Mouse (Mus musculus) erythroblast, embryonic 14.5 days (primary cell): ENCODE data around the gene Slco4a1. TPM values are rescaled to one million over a fixed set of nuclear protein-coding genes. Genes with fewer than 3 reads are reported as not detected.

Source experiments
- H3K27me3 ChIP-seq: 2 replicates; pipeline ENCODE4 v1.6.1; 2012; ENCODE audit warnings: inconsistent platforms; ENCODE audit not compliant: control insufficient read depth
- H3K36me3 ChIP-seq: 2 replicates; pipeline ENCODE4 v1.6.1; 2012; ENCODE audit warnings: mild to moderate bottlenecking, inconsistent platforms; ENCODE audit not compliant: control insufficient read depth
- H3K4me1 ChIP-seq: 2 replicates; pipeline ENCODE4 v1.6.1; 2012; ENCODE audit warnings: inconsistent platforms; ENCODE audit not compliant: control insufficient read depth
- H3K4me3 ChIP-seq: replicated peaks from 2 replicates; pipeline ENCODE3; 2012; ENCODE audit warnings: moderate library complexity, mild to moderate bottlenecking, inconsistent platforms
- H3K9me3 ChIP-seq: 2 replicates; pipeline ENCODE4 v1.6.1; 2012; ENCODE audit warnings: low read length, inconsistent platforms, mixed read lengths; ENCODE audit not compliant: control insufficient read depth
- GATA1 ChIP-seq: IDR thresholded peaks from 2 replicates; pipeline ENCODE4 v1.6.1; 2012; ENCODE audit warnings: low read length, inconsistent platforms, mixed read lengths
- TAL1 ChIP-seq: IDR thresholded peaks from 3 replicates; pipeline ENCODE4 v1.6.1; 2012; ENCODE audit warnings: low read length, inconsistent platforms, mixed read lengths
- polyA plus RNA-seq: library from polyadenylated mRNA; stranded (reverse); fragments of >175 nt; gene quantifications from 2 replicates; pipeline ENCODE4 v1.2.3, GENCODE M21; 2012

Gene Slco4a1
- polyA plus RNA-seq, 1 experiment: 0.01 TPM

GRCm38 (mm10) chr2:180466505-180466904 lies 10.5 kb downstream of the Slco4a1 start:
- H3K4me3 ChIP-seq: no peak overlapping the region
- H3K4me1 ChIP-seq: no peaks in the 10 kb centered on the region
- no peaks in the 10 kb centered on the region for H3K36me3 ChIP-seq
- no peaks in the 10 kb centered on the region for H3K9me3 ChIP-seq
- TF ChIP-seq TAL1 (no peak), GATA1 (no peak)
- H3K27me3 ChIP-seq: peaks cover 5% of the 10 kb centered on the region; the same call in 1 of the 2 replicates

- Histone ChIP-seq H3K4me1 (no peaks in the 10 kb centered on the region), H3K36me3 (no peaks in the 10 kb centered on the region), H3K4me3 (no peak overlapping the region), H3K9me3 (no peaks in the 10 kb centered on the region), H3K27me3 (peaks cover 3% of the 10 kb centered on the region; the same call in 1 of the 2 replicates)
- no peak for TF ChIP-seq TAL1
- TF ChIP-seq GATA1: no peak
Measured at GRCm38 (mm10) chr2:180468871-180469270, 12.8 kb downstream of the Slco4a1 start.

- Histone ChIP-seq H3K27me3 (no peaks in the 10 kb centered on the region; the same call in 1 of the 2 replicates), H3K4me3 (no peak overlapping the region), H3K4me1 (no peaks in the 10 kb centered on the region), H3K36me3 (no peaks in the 10 kb centered on the region), H3K9me3 (no peaks in the 10 kb centered on the region)
- TF ChIP-seq TAL1: no peak
- no peak for TF ChIP-seq GATA1
Measured at GRCm38 (mm10) chr2:180469768-180470167, 13.7 kb downstream of the Slco4a1 start.

- H3K4me3 ChIP-seq: no peak overlapping the region
- TF ChIP-seq TAL1 (no peak), GATA1 (no peak)
- H3K36me3 ChIP-seq: no peaks in the 10 kb centered on the region
- H3K4me1 ChIP-seq: no peaks in the 10 kb centered on the region
- H3K9me3 ChIP-seq: no peaks in the 10 kb centered on the region
- H3K27me3 ChIP-seq: no peaks in the 10 kb centered on the region; the same call in 1 of the 2 replicates
Measured at GRCm38 (mm10) chr2:180472306-180473079, 16.4 kb downstream of the Slco4a1 start.

- H3K4me1 ChIP-seq: no peaks in the 10 kb centered on the region
- no peaks in the 10 kb centered on the region for H3K9me3 ChIP-seq
- no peak overlapping the region for H3K4me3 ChIP-seq
- no peak for TF ChIP-seq GATA1
- no peaks in the 10 kb centered on the region for H3K36me3 ChIP-seq
- H3K27me3 ChIP-seq: no peaks in the 10 kb centered on the region; the same call in 1 of the 2 replicates
Measured at GRCm38 (mm10) chr2:180473080-180473440, 17.0 kb downstream of the Slco4a1 start.

GRCm38 (mm10) chr2:180474864-180475263 lies 18.8 kb downstream of the Slco4a1 start:
- Histone ChIP-seq H3K36me3 (no peaks in the 10 kb centered on the region), H3K4me1 (no peaks in the 10 kb centered on the region), H3K9me3 (no peaks in the 10 kb centered on the region), H3K27me3 (no peaks in the 10 kb centered on the region; the same call in 1 of the 2 replicates), H3K4me3 (no peak overlapping the region)
- TF ChIP-seq TAL1: no peak

- H3K9me3 ChIP-seq: no peaks in the 10 kb centered on the region
- no peaks in the 10 kb centered on the region for H3K4me1 ChIP-seq
- H3K27me3 ChIP-seq: peaks cover 3% of the 10 kb centered on the region; the same call in 1 of the 2 replicates
- no peaks in the 10 kb centered on the region for H3K36me3 ChIP-seq
- TF ChIP-seq TAL1: no peak
- TF ChIP-seq GATA1: no peak
- no peak overlapping the region for H3K4me3 ChIP-seq
Measured at GRCm38 (mm10) chr2:180482274-180482673, 26.2 kb downstream of the Slco4a1 start.

GRCm38 (mm10) chr2:180484882-180485281 lies 28.8 kb downstream of the Slco4a1 start:
- no peak for TF ChIP-seq TAL1
- TF ChIP-seq GATA1: no peak
- no peak overlapping the region for H3K4me3 ChIP-seq

GRCm38 (mm10) chr2:180485306-180485705 lies 29.3 kb downstream of the Slco4a1 start:
- peaks cover 3% of the 10 kb centered on the region; the same call in 1 of the 2 replicates for H3K27me3 ChIP-seq
- H3K36me3 ChIP-seq: no peaks in the 10 kb centered on the region
- H3K4me3 ChIP-seq: no peak overlapping the region
- TF ChIP-seq GATA1 (no peak), TAL1 (no peak)
- H3K4me1 ChIP-seq: no peaks in the 10 kb centered on the region
- no peaks in the 10 kb centered on the region for H3K9me3 ChIP-seq

More at GRCm38 (mm10) chr2:180484882-180485281, 28.8 kb downstream of the Slco4a1 start:
- Histone ChIP-seq H3K9me3 (no peaks in the 10 kb centered on the region), H3K36me3 (no peaks in the 10 kb centered on the region), H3K27me3 (peaks cover 3% of the 10 kb centered on the region; the same call in 1 of the 2 replicates), H3K4me1 (no peaks in the 10 kb centered on the region)
